Mouse (Mus musculus) kidney, postnatal 25 days (tissue): ENCODE measurements around the gene Amt.

Experiments
- DNase-seq, 2 experiments: peaks; one replicate each; pipeline ENCODE4 v3.0.0; 2021; ENCODE audit warnings: mixed read lengths in 2 of 2

The Amt gene

DNA sequence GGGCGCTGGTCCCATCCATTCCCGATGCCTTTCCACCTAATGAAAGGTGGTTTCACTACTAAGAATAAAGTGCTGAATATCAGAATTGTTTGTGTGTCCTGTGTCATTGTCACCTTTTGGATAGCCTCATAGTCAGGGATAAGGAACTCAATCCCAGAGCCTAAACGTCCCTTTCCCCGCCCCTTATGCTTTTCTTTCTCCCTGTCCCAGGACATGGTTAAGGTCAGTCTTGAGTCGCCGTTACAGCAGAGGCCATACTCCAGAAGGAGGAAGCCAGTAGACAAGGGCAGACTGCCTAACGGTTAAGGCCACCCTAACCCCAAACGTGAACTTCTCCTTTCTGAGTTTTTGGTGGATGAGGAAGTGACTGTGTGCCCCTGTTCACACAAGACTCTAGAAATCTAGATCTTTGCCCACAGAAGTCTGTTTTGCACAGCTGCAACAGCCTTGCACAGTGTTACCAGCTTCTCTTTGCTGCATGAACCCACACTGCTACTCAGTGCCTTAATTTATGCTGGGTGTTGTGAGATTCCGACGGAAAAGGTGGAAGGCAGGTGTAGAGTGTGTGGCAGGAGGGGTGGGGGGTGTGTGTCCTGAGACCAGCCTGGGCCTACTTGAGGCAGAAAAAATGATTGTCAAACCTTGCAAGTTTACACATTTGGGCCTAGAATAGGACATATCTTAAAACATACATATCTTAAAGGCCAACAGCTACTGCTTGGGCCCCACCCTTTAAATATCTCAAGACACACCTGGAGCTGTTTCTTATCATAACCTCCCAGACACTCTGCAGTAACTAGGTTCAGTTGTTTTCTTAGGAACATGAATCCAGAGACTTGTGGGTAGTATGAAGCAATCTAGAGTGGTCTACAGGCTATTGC, 43.8 kb downstream of the Amt start:
- DNase-seq: peak; percentile 22 to 44

DNA sequence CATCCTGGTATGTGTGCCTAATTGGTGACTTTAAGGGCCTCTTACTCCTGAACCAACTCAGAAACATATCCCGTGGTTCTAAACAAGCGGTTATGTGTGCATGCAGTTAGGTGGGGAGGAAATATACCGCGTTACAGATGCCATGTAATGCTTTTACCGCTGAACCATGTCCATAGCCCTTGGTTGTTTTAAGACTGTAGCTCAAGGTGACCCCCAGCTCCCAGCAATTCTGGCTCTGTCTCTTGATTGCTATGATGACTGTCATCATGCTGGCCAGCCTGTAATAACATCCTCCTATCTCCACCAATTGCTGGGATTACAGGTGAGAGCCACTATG, 44.5 kb downstream of the Amt start:
- peak in 1 of 2 experiments; percentile 45 for DNase-seq

DNA sequence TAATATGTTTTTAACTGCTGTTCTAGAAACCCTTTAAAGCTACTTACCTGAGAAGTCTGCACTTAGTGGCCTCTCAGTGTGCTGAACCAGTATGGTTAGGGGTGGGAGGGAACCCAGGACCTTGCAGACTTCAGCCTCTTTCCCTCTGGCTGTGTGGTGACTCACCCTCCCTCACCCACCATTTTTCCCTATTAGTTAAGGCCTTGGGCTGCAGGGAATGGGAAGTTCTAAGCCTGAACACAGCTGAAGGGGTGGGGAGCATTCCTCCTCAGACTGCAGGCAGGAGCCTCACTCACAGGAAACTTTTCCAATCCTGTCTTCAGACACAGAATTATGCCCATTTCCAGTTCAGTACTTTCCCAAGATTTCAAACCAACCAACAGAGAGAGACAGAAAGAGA, 45.1 kb downstream of the Amt start:
- peak; percentile 24 to 55 for DNase-seq

DNA sequence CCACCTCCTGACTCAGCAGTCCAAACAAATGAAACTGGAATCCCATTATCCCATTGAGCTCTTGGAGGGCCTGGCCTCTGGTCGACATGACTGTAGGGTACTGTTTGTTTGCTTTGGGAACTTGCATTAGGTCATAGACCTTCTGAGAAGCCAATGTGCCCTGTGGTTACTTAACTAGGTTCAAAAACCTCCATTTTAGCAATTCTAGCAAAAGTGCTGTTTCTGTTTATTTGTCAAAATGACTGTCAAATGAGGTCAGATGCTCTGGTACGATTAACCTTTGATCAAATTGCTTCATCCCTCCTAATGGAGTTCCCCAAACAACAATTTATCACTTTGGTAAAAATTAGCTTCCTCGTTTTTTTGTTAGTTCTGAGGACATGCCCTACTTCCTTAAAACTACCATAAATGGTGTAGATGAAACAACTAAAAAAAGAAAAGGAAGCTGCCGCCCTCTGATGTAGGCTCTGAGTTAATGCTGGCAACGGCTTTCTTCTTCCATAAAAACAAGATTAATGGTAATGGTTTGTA, 45.7 kb downstream of the Amt start:
- DNase-seq: peak; percentile 62 to 87

DNA sequence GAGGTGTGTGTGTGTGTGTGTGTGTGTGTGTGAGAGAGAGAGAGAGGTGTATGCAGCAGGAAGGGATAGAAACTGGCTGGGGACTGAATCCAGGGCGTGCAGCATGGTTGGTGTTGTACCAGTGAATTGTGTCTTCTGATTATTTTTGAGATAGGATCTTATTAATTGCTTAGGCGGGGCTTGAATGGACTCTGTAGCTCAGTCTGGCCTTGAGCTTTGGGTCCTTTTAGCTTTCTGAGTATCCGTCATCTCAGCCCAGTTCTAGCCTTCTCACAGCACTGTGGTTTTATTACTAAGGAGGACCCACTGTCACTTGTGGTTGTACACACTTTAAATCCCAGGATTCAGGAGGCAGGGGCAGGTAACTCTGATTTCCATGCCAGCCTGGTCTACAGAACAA, 46.7 kb downstream of the Amt start:
- DNase-seq: no peak

DNA sequence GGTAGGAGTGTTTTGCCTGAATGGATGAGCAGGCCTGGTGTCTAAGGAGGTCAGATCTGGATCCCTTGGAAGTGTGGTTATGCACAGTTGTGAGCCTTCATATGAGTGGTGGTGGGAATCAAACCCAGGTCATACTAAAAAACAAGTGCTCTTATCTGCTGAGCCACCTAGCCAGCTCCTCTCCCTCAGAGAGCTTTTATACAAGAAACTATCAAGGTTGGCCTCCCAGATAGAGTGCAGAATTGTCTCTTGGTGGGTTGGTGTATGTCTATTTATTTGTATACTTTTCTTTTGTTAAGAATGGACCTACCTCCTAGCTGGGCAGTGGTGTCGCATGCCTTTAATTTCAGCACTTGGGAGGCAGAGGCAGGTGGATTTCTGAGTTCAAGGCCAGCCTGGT, 47.2 kb downstream of the Amt start:
- no peak for DNase-seq

DNA sequence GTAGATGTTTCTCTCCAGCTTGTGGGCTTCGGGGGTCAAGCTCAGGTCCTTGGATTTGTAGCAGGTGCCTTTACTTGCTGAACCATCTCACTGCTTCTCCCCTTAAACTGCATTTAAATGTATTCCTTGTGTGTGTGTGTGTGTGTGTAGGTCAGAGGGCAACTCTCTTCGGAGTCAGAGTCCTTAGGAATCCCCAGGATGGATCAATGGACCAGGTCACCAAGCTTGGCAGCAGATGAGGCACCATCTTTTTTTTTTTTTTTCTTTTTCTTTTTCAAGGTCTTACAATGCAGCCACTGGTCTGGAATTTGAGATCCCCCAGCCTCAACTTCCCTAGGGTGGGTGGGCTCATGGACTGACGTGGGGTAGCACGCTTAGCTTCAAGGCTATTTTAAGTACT, 47.8 kb downstream of the Amt start:
- DNase-seq: no peak

DNA sequence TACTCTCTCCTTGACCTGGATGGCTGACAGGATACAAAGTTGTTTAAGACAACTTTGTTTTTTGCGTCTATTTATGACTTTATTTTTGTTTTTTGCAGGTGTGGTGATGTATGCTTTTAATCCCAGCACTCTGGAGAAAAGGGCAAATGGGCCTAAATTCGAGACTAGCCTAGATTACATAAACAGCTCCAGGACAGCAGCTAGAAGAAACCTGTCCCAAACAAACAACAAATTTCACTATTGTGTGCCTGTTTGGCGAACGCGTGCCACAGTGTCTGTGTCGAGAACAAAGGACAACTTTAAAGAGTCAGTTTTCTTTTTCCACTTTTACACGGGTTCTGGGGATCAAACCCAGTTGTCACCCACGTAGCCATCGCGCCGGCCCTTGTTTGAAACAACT, 50.4 kb downstream of the Amt start:
- DNase-seq: no peak

DNA sequence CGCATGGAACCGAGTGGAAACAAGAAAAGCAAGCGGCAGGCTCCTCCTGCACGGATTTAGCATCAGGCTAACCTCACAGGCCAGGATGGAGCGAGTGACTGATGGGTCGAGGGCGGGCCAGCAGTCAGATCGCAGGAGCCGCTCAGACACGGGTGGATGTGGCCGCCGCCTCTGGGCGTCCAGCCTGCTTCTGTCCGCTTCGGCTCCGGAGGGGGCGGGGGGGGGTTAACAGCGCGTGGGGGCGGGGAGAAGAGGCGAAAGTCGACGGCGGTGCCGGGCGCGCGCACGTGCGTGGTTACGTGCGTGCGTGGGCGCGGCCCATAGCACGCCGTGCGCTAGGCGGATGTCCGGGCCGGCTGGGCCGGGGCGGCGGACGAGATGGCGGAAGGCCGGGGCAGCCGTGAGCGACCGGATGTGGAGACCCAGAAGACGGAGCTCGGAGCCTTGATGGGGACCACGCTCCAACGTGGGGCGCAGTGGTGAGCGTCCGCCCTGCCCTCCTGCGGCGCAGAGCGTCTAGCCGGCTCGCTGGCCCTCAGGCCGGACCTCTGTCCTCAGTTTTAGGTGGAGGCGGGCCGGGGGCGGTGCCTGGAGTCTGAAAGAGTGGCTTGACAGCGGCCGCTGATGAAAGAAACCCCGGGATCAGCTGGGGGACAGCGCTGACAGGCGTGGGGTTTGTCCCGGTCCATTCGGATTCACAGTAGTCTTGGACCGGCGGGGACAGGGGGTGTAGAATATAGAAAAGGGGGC, 51.1 kb downstream of the Amt start, which contains the start of gene Usp4:
Gene Usp4, plus strand, starts transcription at position 314 of the 750 bp plus-strand sequence.
- DNase-seq: peak; percentile 95 to 96

DNA sequence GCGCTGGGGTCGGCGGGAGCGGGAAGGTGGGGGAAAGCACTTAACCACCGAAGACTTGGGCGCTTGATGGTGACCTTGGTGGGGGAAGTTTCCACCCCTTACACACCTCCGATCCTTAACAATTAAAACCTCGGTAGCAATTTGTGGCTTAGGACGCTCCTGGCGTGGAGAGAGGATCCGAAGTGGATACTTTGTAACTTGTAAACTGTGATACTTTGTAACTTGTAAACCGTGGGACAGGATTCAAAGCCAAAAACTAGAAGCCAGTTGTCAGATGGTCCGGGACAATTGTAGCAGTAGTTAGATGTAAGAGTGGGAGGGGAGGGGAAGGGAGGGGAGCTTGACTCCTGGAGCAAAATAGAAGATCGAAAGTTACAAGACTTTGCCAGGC, 51.6 kb downstream of the Amt start:
- no peak for DNase-seq

DNA sequence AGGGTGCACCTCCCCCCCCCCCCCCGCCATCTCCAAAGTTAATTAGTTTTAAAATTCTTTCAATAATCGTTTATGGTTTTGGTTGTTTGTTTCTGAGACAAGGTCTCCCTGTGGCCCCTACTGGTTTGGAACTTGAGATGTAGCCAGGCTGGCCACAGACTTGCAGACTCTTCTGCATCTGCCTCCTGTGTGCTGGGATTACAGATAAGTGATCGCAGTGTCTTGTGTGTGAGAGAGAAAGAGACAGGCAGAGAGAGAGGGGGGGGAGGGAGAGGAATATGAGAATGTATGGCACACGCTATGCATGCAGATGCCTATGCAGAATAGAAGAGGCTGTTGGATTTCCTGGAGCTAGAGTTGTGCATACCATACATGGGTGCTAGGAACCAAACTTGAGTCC, 53.1 kb downstream of the Amt start:
- no peak for DNase-seq
